Mouse (Mus musculus): Measurements from ENCODE around the gene Inha.

GRCm38 (mm10) chr1:75479635-75479989 is 27.3 kb upstream of the Inha start:
- TF ChIP-seq CTCF (IDR thresholded peaks at IDR 0.05; ENCODE audit: control insufficient read depth, insufficient read depth, insufficient replicate concordance, low read depth, low read length) (no peak), POLR2A (IDR thresholded peaks at IDR 0.05; ENCODE audit: control insufficient read depth, low read depth, low read length) (no peak)
